In genomic region chr2:11512127-11512526, GRCm38 (mm10) we compare ENCODE assay signal across 21 mouse cellular contexts.
"Had no signal": no experiment of that assay in that cellular context is flagged by ENCODE, and none has a peak within 500 bp of the region (broad histone marks: within the 10 kb centered on the region; RNA-seq: fewer than 3 reads in every experiment).

No protein-coding gene starts in this region.

- DNase-seq: kidney, postnatal 25 days; layer of hippocampus, adult 9-11 months; liver; lung, adult 18-20 months; lung, postnatal 10 days; lung, postnatal 36 days; thymus, adult 2 months; thymus, postnatal 14 days; thymus, postnatal 4 days had no signal

- H3K4me3 ChIP-seq: layer of hippocampus, adult 2 months; limb, embryonic 10.5 days; limb, embryonic 13.5 days; liver, embryonic 12.5 days; liver, embryonic 15.5 days; lung, embryonic 15.5 days; midbrain, embryonic 10.5 days; midbrain, embryonic 13.5 days; myocyte; neural tube, embryonic 13.5 days had no signal

- H3K27ac ChIP-seq: kidney, postnatal 0 days; layer of hippocampus, adult 2 months; limb, embryonic 10.5 days; limb, embryonic 13.5 days; liver, embryonic 12.5 days; liver, embryonic 15.5 days; midbrain, embryonic 10.5 days; midbrain, embryonic 13.5 days; neural tube, embryonic 13.5 days had no signal

- ATAC-seq: midbrain, embryonic 13.5 days; midbrain, embryonic 16.5 days had no signal

- H3K4me1 ChIP-seq: limb, embryonic 10.5 days; limb, embryonic 13.5 days; lung, embryonic 15.5 days; midbrain, embryonic 10.5 days; midbrain, embryonic 13.5 days; neural tube, embryonic 13.5 days had no signal

- H3K9me3 ChIP-seq: limb, embryonic 10.5 days; limb, embryonic 13.5 days; liver, embryonic 12.5 days; liver, embryonic 15.5 days; lung, embryonic 15.5 days; midbrain, embryonic 10.5 days; midbrain, embryonic 13.5 days; neural tube, embryonic 13.5 days had no signal

- H3K4me2 ChIP-seq: limb, embryonic 13.5 days; liver, embryonic 15.5 days; lung, embryonic 15.5 days; midbrain, embryonic 13.5 days; neural tube, embryonic 13.5 days had no signal

- H3K27me3 ChIP-seq: limb, embryonic 13.5 days; liver, embryonic 12.5 days; liver, embryonic 15.5 days; lung, embryonic 15.5 days; midbrain, embryonic 13.5 days; neural tube, embryonic 13.5 days had no signal

- H3K9ac ChIP-seq: limb, embryonic 13.5 days; liver, embryonic 12.5 days; liver, embryonic 15.5 days; lung, embryonic 15.5 days; midbrain, embryonic 13.5 days; neural tube, embryonic 13.5 days had no signal

- H3K36me3 ChIP-seq: limb, embryonic 10.5 days; limb, embryonic 13.5 days; liver, embryonic 12.5 days; liver, embryonic 15.5 days; lung, embryonic 15.5 days; midbrain, embryonic 10.5 days; midbrain, embryonic 13.5 days; neural tube, embryonic 13.5 days had no signal
